Mouse (Mus musculus): ENCODE data around the gene Rabggta. TPM values are rescaled to one million over a fixed set of nuclear protein-coding genes. Genes with fewer than 3 reads are reported as not detected.

Gene Rabggta
- polyA plus RNA-seq, 1 experiment from 2014 or later: 34.2 TPM

GRCm38 (mm10) chr14:55682118-55682493 lies 40.0 kb downstream of the Rabggta start:
- Histone ChIP-seq H3K27ac (ENCODE audit: low read depth, low read length) (no peak overlapping the region), H3K4me1 (ENCODE audit: control insufficient read depth, insufficient read depth, low read length) (peaks cover 3% of the 10 kb centered on the region; the same call in 1 of the 2 replicates), H3K4me3 (ENCODE audit: low read depth, low read length) (peak overlapping the region; percentile 70), H3K9me3 (replicated peaks; ENCODE audit: control insufficient read depth, low read length) (no peaks in the 10 kb centered on the region), H3K27me3 (replicated peaks; ENCODE audit: control insufficient read depth, insufficient read depth, low read length) (no peaks in the 10 kb centered on the region), H3K9ac (ENCODE audit: low read length) (peak overlapping the region; percentile 77; the same call in 1 of the 2 replicates), H3K4me2 (ENCODE audit: low read length) (peak overlapping the region; percentile 89), H3K36me3 (ENCODE audit: control insufficient read depth, insufficient read depth, low read length) (peaks cover 33% of the 10 kb centered on the region)
- ATAC-seq (no peak; the same call in 1 of the 2 replicates), DNase-seq (ENCODE audit: low spot score) (no peak)
- WGBS: 16% methylated on average over 3 of the region's 3 CpGs

- Histone ChIP-seq H3K27me3 (replicated peaks; ENCODE audit: control insufficient read depth, insufficient read depth, low read length) (no peaks in the 10 kb centered on the region), H3K27ac (ENCODE audit: low read depth, low read length) (peak within 1 kb of the TSS; percentile 77), H3K4me1 (ENCODE audit: control insufficient read depth, insufficient read depth, low read length) (peaks cover 3% of the 10 kb centered on the region; the same call in 1 of the 2 replicates), H3K9me3 (replicated peaks; ENCODE audit: control insufficient read depth, low read length) (no peaks in the 10 kb centered on the region), H3K4me3 (ENCODE audit: low read depth, low read length) (peak within 1 kb of the TSS; percentile 70), H3K36me3 (ENCODE audit: control insufficient read depth, insufficient read depth, low read length) (peaks cover 40% of the 10 kb centered on the region), H3K4me2 (ENCODE audit: low read length) (peak within 1 kb of the TSS; percentile 89), H3K9ac (ENCODE audit: low read length) (peak within 1 kb of the TSS; percentile 77)
- DNase-seq (ENCODE audit: low spot score): peak; percentile 98
- ATAC-seq: peak; percentile 98
- under 1% methylated on average over 66 of the region's 66 CpGs for WGBS
Measured at GRCm38 (mm10) chr14:55681160-55682117, 40.6 kb downstream of the Rabggta start, which contains the start of gene Tinf2. Gene Tinf2 (minus strand): TSS chr14:55681820.

- Histone ChIP-seq H3K4me3 (ENCODE audit: low read depth, low read length) (no peak overlapping the region), H3K36me3 (ENCODE audit: control insufficient read depth, insufficient read depth, low read length) (peaks cover 49% of the 10 kb centered on the region), H3K4me2 (ENCODE audit: low read length) (no peak overlapping the region), H3K9me3 (replicated peaks; ENCODE audit: control insufficient read depth, low read length) (no peaks in the 10 kb centered on the region), H3K4me1 (ENCODE audit: control insufficient read depth, insufficient read depth, low read length) (peaks cover 7% of the 10 kb centered on the region), H3K27me3 (replicated peaks; ENCODE audit: control insufficient read depth, insufficient read depth, low read length) (no peaks in the 10 kb centered on the region), H3K9ac (ENCODE audit: low read length) (no peak overlapping the region), H3K27ac (ENCODE audit: low read depth, low read length) (no peak overlapping the region)
- DNase-seq (ENCODE audit: low spot score) (no peak), ATAC-seq (no peak)
- WGBS: 81% methylated on average over 4 of the region's 4 CpGs
Measured at GRCm38 (mm10) chr14:55677615-55678014, 44.4 kb downstream of the Rabggta start.

GRCm38 (mm10) chr14:55672741-55673060 lies 49.4 kb downstream of the Rabggta start:
- H3K9me3 ChIP-seq (replicated peaks; ENCODE audit: control insufficient read depth, low read length): no peaks in the 10 kb centered on the region
- peaks cover 16% of the 10 kb centered on the region for H3K4me1 ChIP-seq (ENCODE audit: control insufficient read depth, insufficient read depth, low read length)
- peak overlapping the region; percentile 96 for H3K4me2 ChIP-seq (ENCODE audit: low read length)
- no peaks in the 10 kb centered on the region for H3K27me3 ChIP-seq (replicated peaks; ENCODE audit: control insufficient read depth, insufficient read depth, low read length)
- ATAC-seq (no peak), DNase-seq (ENCODE audit: low spot score) (no peak)
- peaks cover 34% of the 10 kb centered on the region for H3K36me3 ChIP-seq (ENCODE audit: control insufficient read depth, insufficient read depth, low read length)
- 87% methylated on average over 7 of the region's 7 CpGs for WGBS
- no peak overlapping the region for H3K27ac ChIP-seq (ENCODE audit: low read depth, low read length)
- peak overlapping the region; percentile 86 for H3K4me3 ChIP-seq (ENCODE audit: low read depth, low read length)
- H3K9ac ChIP-seq (ENCODE audit: low read length): peak overlapping the region; percentile 81

DNA sequence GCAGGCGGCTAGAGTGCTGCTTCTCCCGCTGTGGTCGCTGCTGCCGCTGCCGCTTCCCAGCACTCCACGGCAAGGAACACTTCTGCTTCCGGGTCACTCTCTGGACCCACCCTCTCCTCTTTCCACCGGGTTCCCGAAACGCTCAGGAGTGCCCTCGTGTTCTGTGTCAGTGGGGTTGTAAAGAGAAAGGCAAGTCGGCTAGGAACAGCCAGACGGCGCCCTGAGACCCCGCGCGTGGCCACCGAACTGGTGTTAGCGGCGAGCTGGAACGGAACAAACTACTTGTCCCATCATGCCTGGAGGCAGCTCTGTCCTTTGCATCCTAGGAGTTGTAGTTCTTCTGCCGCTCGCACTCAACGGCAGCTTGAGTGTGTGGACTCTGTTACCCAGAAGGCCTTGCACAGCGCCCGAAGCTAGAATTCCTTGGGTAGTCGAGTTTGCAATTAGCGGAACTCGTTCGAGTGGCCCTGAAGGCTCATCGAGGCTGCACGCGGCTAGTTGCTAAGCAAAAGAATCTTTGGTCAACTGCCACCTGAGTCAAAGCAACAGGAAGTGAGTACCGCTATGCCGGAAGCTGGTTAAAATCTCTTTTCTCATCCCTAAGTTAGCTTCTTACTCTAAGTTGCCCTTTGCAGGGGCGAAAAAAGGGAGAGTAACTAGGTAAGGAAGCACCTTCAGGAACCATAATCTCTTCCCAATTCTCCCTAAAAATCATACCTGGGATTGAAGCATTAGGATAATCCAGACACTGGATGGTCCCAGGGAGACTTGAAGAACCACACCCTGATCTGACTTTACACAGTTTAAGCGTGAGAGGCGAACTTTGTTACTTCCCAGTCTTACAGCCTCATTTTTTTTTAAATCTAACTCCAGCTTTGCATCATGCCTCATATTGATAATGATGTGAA lies 50.0 kb downstream of the Rabggta start, which contains the start of the genes Gmpr2 and Nedd8:
Gmpr2 (plus strand) TSS at position 109 of the 908 bp plus-strand sequence.
Nedd8 (minus strand) TSS at position 292 of the 908 bp plus-strand sequence.
- Histone ChIP-seq H3K27ac (ENCODE audit: low read depth, low read length) (peak within 1 kb of the TSS; percentile 70; the same call in 1 of the 2 replicates), H3K4me2 (ENCODE audit: low read length) (peak within 1 kb of the TSS; percentile 96), H3K27me3 (replicated peaks; ENCODE audit: control insufficient read depth, insufficient read depth, low read length) (no peaks in the 10 kb centered on the region), H3K4me1 (ENCODE audit: control insufficient read depth, insufficient read depth, low read length) (peaks cover 16% of the 10 kb centered on the region), H3K4me3 (ENCODE audit: low read depth, low read length) (peak within 1 kb of the TSS; percentile 86), H3K9ac (ENCODE audit: low read length) (peak within 1 kb of the TSS; percentile 81), H3K9me3 (replicated peaks; ENCODE audit: control insufficient read depth, low read length) (no peaks in the 10 kb centered on the region), H3K36me3 (ENCODE audit: control insufficient read depth, insufficient read depth, low read length) (peaks cover 27% of the 10 kb centered on the region)
- ATAC-seq (peak; percentile 99), DNase-seq (ENCODE audit: low spot score) (peak; percentile 98)
- WGBS: 1% methylated on average over 38 of the region's 38 CpGs

DNA sequence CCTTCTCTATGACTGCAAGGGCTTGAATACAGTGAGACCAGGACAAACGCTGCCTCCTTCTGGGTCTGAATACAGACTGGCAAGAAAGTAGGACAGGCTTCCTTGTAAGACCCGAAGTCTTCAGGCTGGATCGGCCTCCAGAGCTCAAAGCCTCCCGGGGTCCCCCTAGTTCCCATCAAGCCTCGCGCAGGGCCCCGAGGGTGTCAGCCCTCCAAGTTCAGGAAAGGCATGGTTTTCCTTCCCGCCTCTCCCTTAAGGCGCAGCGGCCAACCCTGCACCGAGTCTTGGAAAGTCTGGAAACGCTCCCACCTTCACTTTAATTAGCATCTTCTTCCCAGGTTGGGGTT lies 50.6 kb downstream of the Rabggta start:
- Histone ChIP-seq H3K9ac (ENCODE audit: low read length) (peak overlapping the region; percentile 81), H3K27ac (ENCODE audit: low read depth, low read length) (peak overlapping the region; percentile 70; the same call in 1 of the 2 replicates), H3K4me1 (ENCODE audit: control insufficient read depth, insufficient read depth, low read length) (peaks cover 16% of the 10 kb centered on the region), H3K4me2 (ENCODE audit: low read length) (peak overlapping the region; percentile 96), H3K9me3 (replicated peaks; ENCODE audit: control insufficient read depth, low read length) (no peaks in the 10 kb centered on the region), H3K27me3 (replicated peaks; ENCODE audit: control insufficient read depth, insufficient read depth, low read length) (no peaks in the 10 kb centered on the region), H3K36me3 (ENCODE audit: control insufficient read depth, insufficient read depth, low read length) (peaks cover 25% of the 10 kb centered on the region), H3K4me3 (ENCODE audit: low read depth, low read length) (peak overlapping the region; percentile 86)
- WGBS: under 1% methylated on average over 12 of the region's 12 CpGs
- no peak for DNase-seq (ENCODE audit: low spot score)
- ATAC-seq: peak; percentile 63

Other genes with a start within 250 kb of the Rabggta start
- gene Dhrs4, start 243.5 kb downstream of the Rabggta start, polyA plus RNA-seq (2014; fragmentation: Nextera tagmentation; extraction: Ambion mirVana): 26.8 and 31.1 TPM in 2 replicates
- 21.9 and 26.5 TPM in 2 replicates for gene Carmil3, start 231.6 kb downstream of the Rabggta start, polyA plus RNA-seq (2014; fragmentation: Nextera tagmentation; extraction: Ambion mirVana)
- 4.5 and 7.4 TPM in 2 replicates for gene Cpne6, start 211.8 kb downstream of the Rabggta start, polyA plus RNA-seq (2014; fragmentation: Nextera tagmentation; extraction: Ambion mirVana)
- not detected in 2 replicates for gene Nrl, start 197.3 kb downstream of the Rabggta start, polyA plus RNA-seq (2014; fragmentation: Nextera tagmentation; extraction: Ambion mirVana)
- gene Pck2, start 182.0 kb downstream of the Rabggta start, polyA plus RNA-seq (2014; fragmentation: Nextera tagmentation; extraction: Ambion mirVana): 10.7 and 11.6 TPM in 2 replicates
- gene Dcaf11, start 162.3 kb downstream of the Rabggta start, polyA plus RNA-seq (2014; fragmentation: Nextera tagmentation; extraction: Ambion mirVana): 130 and 137 TPM in 2 replicates
- gene A730061H03Rik, start 161.9 kb downstream of the Rabggta start, polyA plus RNA-seq (2014; fragmentation: Nextera tagmentation; extraction: Ambion mirVana): not detected in 2 replicates
- not detected in 2 replicates for gene Fitm1, start 146.6 kb downstream of the Rabggta start, polyA plus RNA-seq (2014; fragmentation: Nextera tagmentation; extraction: Ambion mirVana)
- 192 and 204 TPM in 2 replicates for gene Psme1, start 144.1 kb downstream of the Rabggta start, polyA plus RNA-seq (2014; fragmentation: Nextera tagmentation; extraction: Ambion mirVana)
- 13.9 and 17.6 TPM in 2 replicates for gene Emc9, start 137.0 kb downstream of the Rabggta start, polyA plus RNA-seq (2014; fragmentation: Nextera tagmentation; extraction: Ambion mirVana)
- gene Psme2, start 131.2 kb downstream of the Rabggta start, polyA plus RNA-seq (2014; fragmentation: Nextera tagmentation; extraction: Ambion mirVana): 206 and 213 TPM in 2 replicates
- gene Rnf31, start 130.6 kb downstream of the Rabggta start, polyA plus RNA-seq (2014; fragmentation: Nextera tagmentation; extraction: Ambion mirVana): 11.0 and 13.0 TPM in 2 replicates
- 6.3 and 6.9 TPM in 2 replicates for gene Irf9, start 118.7 kb downstream of the Rabggta start, polyA plus RNA-seq (2014; fragmentation: Nextera tagmentation; extraction: Ambion mirVana)
- gene Rec8, start 104.2 kb downstream of the Rabggta start, polyA plus RNA-seq (2014; fragmentation: Nextera tagmentation; extraction: Ambion mirVana): 6.5 and 7.0 TPM in 2 replicates
- gene Ipo4, start 86.3 kb downstream of the Rabggta start, polyA plus RNA-seq (2014; fragmentation: Nextera tagmentation; extraction: Ambion mirVana): 80.8 and 82.5 TPM in 2 replicates
- gene Gm49378, start 84.4 kb downstream of the Rabggta start, polyA plus RNA-seq (2014; fragmentation: Nextera tagmentation; extraction: Ambion mirVana): 1.8 and 3.4 TPM in 2 replicates
- 56.5 and 57.5 TPM in 2 replicates for gene Tm9sf1, start 78.5 kb downstream of the Rabggta start, polyA plus RNA-seq (2014; fragmentation: Nextera tagmentation; extraction: Ambion mirVana)
- gene Tssk4, start 72.1 kb downstream of the Rabggta start, polyA plus RNA-seq (2014; fragmentation: Nextera tagmentation; extraction: Ambion mirVana): 0.17 and 0.20 TPM in 2 replicates
- 62.7 and 64.4 TPM in 2 replicates for gene Mdp1, start 61.8 kb downstream of the Rabggta start, polyA plus RNA-seq (2014; fragmentation: Nextera tagmentation; extraction: Ambion mirVana)
- gene Gmpr2, start 50.3 kb downstream of the Rabggta start, polyA plus RNA-seq (2014; fragmentation: Nextera tagmentation; extraction: Ambion mirVana): 48.7 and 49.6 TPM in 2 replicates
- 622 and 707 TPM in 2 replicates for gene Nedd8, start 50.1 kb downstream of the Rabggta start, polyA plus RNA-seq (2014; fragmentation: Nextera tagmentation; extraction: Ambion mirVana)
- gene Tinf2, start 40.4 kb downstream of the Rabggta start, polyA plus RNA-seq (2014; fragmentation: Nextera tagmentation; extraction: Ambion mirVana): 30.6 and 37.5 TPM in 2 replicates
- gene Tgm1, start 8.3 kb downstream of the Rabggta start, polyA plus RNA-seq (2014; fragmentation: Nextera tagmentation; extraction: Ambion mirVana): 0.10 and 0.12 TPM in 2 replicates
- 83.8 and 84.4 TPM in 2 replicates for gene Dhrs1, start 23.4 kb upstream of the Rabggta start, polyA plus RNA-seq (2014; fragmentation: Nextera tagmentation; extraction: Ambion mirVana)
- 36.3 and 36.6 TPM in 2 replicates for gene Nop9, start 23.4 kb upstream of the Rabggta start, polyA plus RNA-seq (2014; fragmentation: Nextera tagmentation; extraction: Ambion mirVana)
- 0.14 TPM in 1 of 2 replicates, not detected in the other for gene Cideb, start 36.2 kb upstream of the Rabggta start, polyA plus RNA-seq (2014; fragmentation: Nextera tagmentation; extraction: Ambion mirVana)
- gene Ltb4r2, start 39.2 kb upstream of the Rabggta start, polyA plus RNA-seq (2014; fragmentation: Nextera tagmentation; extraction: Ambion mirVana): 0.07 and 0.14 TPM in 2 replicates
- gene Ltb4r1, start 43.7 kb upstream of the Rabggta start, polyA plus RNA-seq (2014; fragmentation: Nextera tagmentation; extraction: Ambion mirVana): 0.28 TPM in 1 of 2 replicates, not detected in the other
- 1.9 and 3.3 TPM in 2 replicates for gene Adcy4, start 61.8 kb upstream of the Rabggta start, polyA plus RNA-seq (2014; fragmentation: Nextera tagmentation; extraction: Ambion mirVana)
- 2.4 and 4.1 TPM in 2 replicates for gene Ripk3, start 66.6 kb upstream of the Rabggta start, polyA plus RNA-seq (2014; fragmentation: Nextera tagmentation; extraction: Ambion mirVana)
- gene Nfatc4, start 100.9 kb upstream of the Rabggta start, polyA plus RNA-seq (2014; fragmentation: Nextera tagmentation; extraction: Ambion mirVana): 8.3 and 9.1 TPM in 2 replicates
- 6.2 and 7.4 TPM in 2 replicates for gene Nynrin, start 131.7 kb upstream of the Rabggta start, polyA plus RNA-seq (2014; fragmentation: Nextera tagmentation; extraction: Ambion mirVana)
- gene Cbln3, start 162.1 kb upstream of the Rabggta start, polyA plus RNA-seq (2014; fragmentation: Nextera tagmentation; extraction: Ambion mirVana): 0.20 and 0.27 TPM in 2 replicates
- 4.6 and 5.4 TPM in 2 replicates for gene Khnyn, start 162.7 kb upstream of the Rabggta start, polyA plus RNA-seq (2014; fragmentation: Nextera tagmentation; extraction: Ambion mirVana)
- gene Sdr39u1, start 178.0 kb upstream of the Rabggta start, polyA plus RNA-seq (2014; fragmentation: Nextera tagmentation; extraction: Ambion mirVana): 99.0 and 110 TPM in 2 replicates
- gene Cma1, start 222.4 kb upstream of the Rabggta start, polyA plus RNA-seq (2014; fragmentation: Nextera tagmentation; extraction: Ambion mirVana): 0.27 and 0.35 TPM in 2 replicates
- gene Cma2, start 228.7 kb upstream of the Rabggta start, polyA plus RNA-seq (2014; fragmentation: Nextera tagmentation; extraction: Ambion mirVana): not detected in 2 replicates

All from forebrain, embryonic 14.5 days (tissue).